9 mouse cellular contexts compared by ENCODE assay signal in genomic region chr19:50487768-50488167, GRCm38 (mm10).
DNase-seq lines count a peak whose midpoint lies in the region; ATAC-seq lines count a peak whose summit lies in the region.
"Had no signal": no experiment of that assay in that cellular context is flagged by ENCODE, and none has a peak within 500 bp of the region (broad histone marks: within the 10 kb centered on the region; RNA-seq: fewer than 3 reads in every experiment).

No protein-coding gene starts in this region.

- ATAC-seq in kidney, embryonic 14.5 days (ENCODE audit: low FRiP score, low TSS enrichment), result no peak
- ATAC-seq in frontal cortex, adult (ENCODE audit: low TSS enrichment), result peak; percentile 84
- peak; percentile 87 for ATAC-seq in midbrain, embryonic 15.5 days (replicated peaks)
- ATAC-seq in megakaryocyte, adult 5-6 weeks (ENCODE audit: poor library complexity, severe bottlenecking), result no peak
- no peak for ATAC-seq in liver, embryonic 11.5 days (replicated peaks; ENCODE audit: low FRiP score)
- ATAC-seq in activated CD4-positive, CD25-positive, alpha-beta regulatory T cell, adult 4 months, result no peak

- WGBS in kidney, embryonic 14.5 days, result 55% methylated on average over 11 of the region's 11 CpGs
- WGBS in midbrain, embryonic 15.5 days, result 9% methylated on average over 11 of the region's 11 CpGs
- 32% methylated on average over 11 of the region's 11 CpGs for WGBS in liver, embryonic 11.5 days

- DNase-seq in kidney, postnatal 10 days, result peak; percentile 13
- peak; percentile 18 to 68 for DNase-seq in layer of hippocampus, postnatal 25 days (ENCODE audit: extremely low spot score in 1 of 2, low spot score in 1 of 2)
- DNase-seq in liver, embryonic 11.5 days (ENCODE audit: low spot score), result no peak

- no peaks in the 10 kb centered on the region for H3K36me3 ChIP-seq in kidney, embryonic 14.5 days (ENCODE audit: control insufficient read depth, insufficient read depth, low read length)
- no peaks in the 10 kb centered on the region for H3K36me3 ChIP-seq in midbrain, embryonic 15.5 days (replicated peaks)
- no peaks in the 10 kb centered on the region for H3K36me3 ChIP-seq in liver, embryonic 11.5 days (ENCODE audit: control insufficient read depth, insufficient read depth, low read length)

- H3K4me1 ChIP-seq in kidney, embryonic 14.5 days (ENCODE audit: control insufficient read depth, insufficient read depth, low read length), result no peaks in the 10 kb centered on the region
- peaks cover 20% of the 10 kb centered on the region for H3K4me1 ChIP-seq in midbrain, embryonic 15.5 days
- no peaks in the 10 kb centered on the region for H3K4me1 ChIP-seq in liver, embryonic 11.5 days (replicated peaks; ENCODE audit: control insufficient read depth, insufficient read depth, low read length)

- H3K4me2 ChIP-seq in kidney, embryonic 14.5 days (replicated peaks; ENCODE audit: low read depth, low read length), result no peak overlapping the region
- H3K4me2 ChIP-seq in midbrain, embryonic 15.5 days, result peak overlapping the region; percentile 38
- H3K4me2 ChIP-seq in liver, embryonic 11.5 days, result no peak overlapping the region

- H3K9ac ChIP-seq in kidney, embryonic 14.5 days (ENCODE audit: low read depth, low read length), result no peak overlapping the region
- no peak overlapping the region for H3K9ac ChIP-seq in midbrain, embryonic 15.5 days
- no peak overlapping the region for H3K9ac ChIP-seq in liver, embryonic 11.5 days (ENCODE audit: low read depth, low read length)

- H3K27ac ChIP-seq in kidney, embryonic 14.5 days (ENCODE audit: low read depth, low read length), result no peak overlapping the region
- peak overlapping the region; percentile 35; the same call in 1 of the 2 replicates for H3K27ac ChIP-seq in midbrain, embryonic 15.5 days
- no peak overlapping the region for H3K27ac ChIP-seq in liver, embryonic 11.5 days (ENCODE audit: low read depth, low read length)
- H3K27ac ChIP-seq: heart, adult 2 months had no signal

- no peaks in the 10 kb centered on the region for H3K27me3 ChIP-seq in kidney, embryonic 14.5 days (ENCODE audit: control insufficient read depth, insufficient read depth, low read length)
- H3K27me3 ChIP-seq in midbrain, embryonic 15.5 days (replicated peaks), result no peaks in the 10 kb centered on the region
- no peaks in the 10 kb centered on the region for H3K27me3 ChIP-seq in liver, embryonic 11.5 days (replicated peaks; ENCODE audit: control insufficient read depth, insufficient read depth, low read length)

- no peak overlapping the region for H3K4me3 ChIP-seq in kidney, embryonic 14.5 days (ENCODE audit: low read length)
- H3K4me3 ChIP-seq in midbrain, embryonic 15.5 days, result no peak overlapping the region
- no peak overlapping the region for H3K4me3 ChIP-seq in liver, embryonic 11.5 days (ENCODE audit: low read depth, low read length)
- H3K4me3 ChIP-seq: heart, adult 2 months had no signal

- H3K9me3 ChIP-seq in kidney, embryonic 14.5 days (ENCODE audit: control insufficient read depth, low read length), result no peaks in the 10 kb centered on the region
- H3K9me3 ChIP-seq in midbrain, embryonic 15.5 days, result no peaks in the 10 kb centered on the region
- H3K9me3 ChIP-seq in liver, embryonic 11.5 days (ENCODE audit: control insufficient read depth, low read length), result no peaks in the 10 kb centered on the region

Comparison
In these comparisons a context has a peak if more than half of its experiments do, and no peak if none do; other contexts are left out.
1. ATAC-seq: peak in frontal cortex, adult (single experiment) and midbrain, embryonic 15.5 days (single experiment); none in kidney, embryonic 14.5 days (single experiment), megakaryocyte, adult 5-6 weeks (single experiment), liver, embryonic 11.5 days (single experiment) and activated CD4-positive, CD25-positive, alpha-beta regulatory T cell, adult 4 months (single experiment).